Mouse (Mus musculus): ENCODE results near the gene Desi1. TPM values are rescaled to one million over a fixed set of nuclear protein-coding genes. Genes with fewer than 3 reads are reported as not detected.
"Not testable (repeated sequence)": the region's sequence is repeated elsewhere in the genome, so short reads cannot be mapped to it uniquely, and the experiment has no call there.

The Desi1 gene
- total RNA-seq, 2 experiments from 2014 or later = 51.9 to 60.3 TPM

- peak; percentile 22 for DNase-seq
Measured at GRCm38 (mm10) chr15:82019288-82019687, 14.4 kb downstream of the Desi1 start.

GRCm38 (mm10) chr15:82017461-82017860 lies 16.2 kb downstream of the Desi1 start:
- DNase-seq = no peak

- DNase-seq = no peak
Measured at GRCm38 (mm10) chr15:82016830-82017229, 16.8 kb downstream of the Desi1 start.

GRCm38 (mm10) chr15:82016101-82016808 lies 17.4 kb downstream of the Desi1 start:
- peak; percentile 100 for DNase-seq

GRCm38 (mm10) chr15:82015392-82016100 lies 18.1 kb downstream of the Desi1 start:
- DNase-seq = peak; percentile 55

GRCm38 (mm10) chr15:82014745-82015391 lies 18.8 kb downstream of the Desi1 start:
- DNase-seq = no peak

GRCm38 (mm10) chr15:82011947-82012346 lies 21.7 kb downstream of the Desi1 start:
- DNase-seq = peak; percentile 49

- no peak for DNase-seq
Measured at GRCm38 (mm10) chr15:82004257-82004656, 29.4 kb downstream of the Desi1 start.

- DNase-seq = no peak
Measured at GRCm38 (mm10) chr15:81993992-81994391, 39.7 kb downstream of the Desi1 start.

- DNase-seq = peak; percentile 37
Measured at GRCm38 (mm10) chr15:81990549-81990948, 43.1 kb downstream of the Desi1 start.

GRCm38 (mm10) chr15:81989371-81990062 lies 44.1 kb downstream of the Desi1 start:
- DNase-seq = peak; percentile 95

- peak; percentile 67 for DNase-seq
Measured at GRCm38 (mm10) chr15:81987646-81988045, 46.0 kb downstream of the Desi1 start, which contains the start of gene Xrcc6. Gene Xrcc6 (plus strand): TSS chr15:81987835.

- no peak for DNase-seq
Measured at GRCm38 (mm10) chr15:81985267-81986161, 48.1 kb downstream of the Desi1 start.

GRCm38 (mm10) chr15:81982173-81982572 lies 51.5 kb downstream of the Desi1 start:
- DNase-seq = no peak

- DNase-seq = no peak
Measured at GRCm38 (mm10) chr15:81980321-81980720, 53.3 kb downstream of the Desi1 start, which contains the start of gene 1700029P11Rik. Gene 1700029P11Rik (plus strand): TSS chr15:81980540.

- DNase-seq = not testable (repeated sequence)
Measured at GRCm38 (mm10) chr15:81975156-81975555, 58.5 kb downstream of the Desi1 start.

GRCm38 (mm10) chr15:81970498-81970897 lies 63.2 kb downstream of the Desi1 start:
- not testable (repeated sequence) for DNase-seq

- not testable (repeated sequence) for DNase-seq
Measured at GRCm38 (mm10) chr15:81969635-81970034, 64.0 kb downstream of the Desi1 start.

GRCm38 (mm10) chr15:81969173-81969572 lies 64.5 kb downstream of the Desi1 start:
- no peak for DNase-seq

- no peak for DNase-seq
Measured at GRCm38 (mm10) chr15:81968447-81968846, 65.2 kb downstream of the Desi1 start.

- DNase-seq = no peak
Measured at GRCm38 (mm10) chr15:81967821-81968220, 65.8 kb downstream of the Desi1 start.
